Mouse (Mus musculus): ENCODE data around the gene Ccdc190. TPM values are rescaled to one million over a fixed set of nuclear protein-coding genes. Genes with fewer than 3 reads are reported as not detected.

Ccdc190 gene
- polyA plus RNA-seq (2015; fragmentation: Nextera tagmentation; extraction: Ambion mirVana), result not detected in 2 replicates

DNA sequence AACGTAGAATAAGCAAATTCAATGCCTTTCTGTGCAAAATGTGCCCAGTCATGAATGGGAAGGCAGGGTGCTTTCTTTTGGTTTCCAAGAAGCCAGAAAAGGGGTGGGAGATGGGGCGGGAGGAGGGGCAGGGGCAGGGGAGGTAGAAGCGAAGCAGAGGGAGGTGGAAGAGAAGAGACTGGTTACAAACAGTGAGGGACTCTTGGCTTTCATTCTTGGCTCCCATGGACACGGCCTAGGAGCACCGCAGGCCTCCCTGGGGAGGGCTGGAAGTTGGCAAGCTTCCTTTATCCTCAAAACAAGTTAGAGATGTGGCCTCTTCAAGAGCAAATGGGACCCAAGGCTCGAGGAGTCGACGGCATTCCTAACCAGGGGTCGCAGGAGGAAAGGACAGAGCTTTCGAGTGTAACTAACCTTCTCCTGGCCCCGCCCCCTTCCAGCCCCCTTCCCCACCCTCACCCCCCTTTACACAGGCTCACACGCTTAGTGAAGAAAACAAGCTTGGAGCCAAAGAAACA is at the start of gene Ccdc190:
Gene Ccdc190, plus strand, starts transcription at position 195 of the 518 bp plus-strand sequence.

DNA sequence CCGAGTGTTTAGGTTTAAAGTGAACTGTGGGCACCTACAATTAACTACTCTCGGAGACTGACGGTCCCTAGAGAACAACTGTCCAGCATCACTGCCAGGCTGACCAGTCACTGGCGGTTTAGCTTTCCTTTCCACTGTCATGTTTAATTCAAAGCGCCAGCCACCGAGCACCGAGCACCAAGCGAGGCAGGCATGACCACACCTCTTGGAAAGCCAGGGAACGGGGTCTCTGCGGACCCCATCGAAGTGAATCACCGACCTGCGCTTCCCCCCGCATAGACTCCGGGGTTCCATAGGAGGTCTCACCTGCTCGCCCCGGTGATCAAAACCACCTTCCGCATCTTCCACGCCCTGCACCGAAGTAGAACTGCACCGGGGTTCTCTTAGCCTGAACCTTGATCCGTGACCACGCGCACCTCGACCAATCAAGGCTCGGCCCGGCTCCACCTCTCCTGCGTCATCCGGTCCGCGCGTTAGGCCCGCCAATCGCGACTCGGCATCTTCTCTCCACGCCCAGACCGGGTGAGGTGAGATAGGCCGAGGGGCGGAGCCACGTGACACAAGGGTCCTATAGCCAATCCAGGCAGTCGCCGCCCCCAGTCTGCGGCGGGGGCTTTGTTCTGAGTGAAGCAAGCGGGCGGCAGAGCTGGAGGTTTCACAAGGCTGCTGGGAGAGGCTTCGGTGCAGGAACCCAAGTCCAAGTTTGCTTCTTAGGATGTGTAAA is 40.5 kb downstream of the Ccdc190 start, which contains the start of gene Hsd17b7:
Gene Hsd17b7, minus strand, starts transcription at position 450 of the 724 bp plus-strand sequence.

Other genes with a start within 250 kb of the Ccdc190 start
- 1.4 and 1.5 TPM in 2 replicates for gene Rgs4, start 181.0 kb upstream of the Ccdc190 start, polyA plus RNA-seq (2015; fragmentation: Nextera tagmentation; extraction: Ambion mirVana)
- 2.9 and 3.8 TPM in 2 replicates for gene Hsd17b7, start 40.6 kb downstream of the Ccdc190 start, polyA plus RNA-seq (2015; fragmentation: Nextera tagmentation; extraction: Ambion mirVana)
- gene Ddr2, start 182.1 kb downstream of the Ccdc190 start, polyA plus RNA-seq (2015; fragmentation: Nextera tagmentation; extraction: Ambion mirVana), result 2.1 and 4.1 TPM in 2 replicates
- gene Uap1, start 246.3 kb downstream of the Ccdc190 start, polyA plus RNA-seq (2015; fragmentation: Nextera tagmentation; extraction: Ambion mirVana), result 35.4 and 36.5 TPM in 2 replicates